Mouse (Mus musculus) midbrain, embryonic 10.5 days (tissue): ENCODE data around the gene Pappa2. TPM values are rescaled to one million over a fixed set of nuclear protein-coding genes. Genes with fewer than 3 reads are reported as not detected.
A peak's percentile ranks its signal among the peaks of the same experiment; 100 is the strongest.

Experiments
- DNase-seq: peaks from one replicate; pipeline ENCODE4 v3.0.0-alpha.2; 2017; ENCODE audit warnings: low spot score
- H3K27ac ChIP-seq: fragments of 300-500 bp; sonication (generic); replicated peaks from 2 replicates; pipeline ENCODE4 v1.5.1; 2016; ENCODE audit warnings: mild to moderate bottlenecking
- H3K27me3 ChIP-seq: fragments of 300-500 bp; sonication (generic); 2 replicates; pipeline ENCODE4 v1.6.1; 2016; ENCODE audit warnings: low read depth, mild to moderate bottlenecking; ENCODE audit not compliant: poor library complexity, severe bottlenecking
- H3K36me3 ChIP-seq: fragments of 300-500 bp; sonication (generic); 2 replicates; pipeline ENCODE4 v1.6.1; 2016; ENCODE audit warnings: mild to moderate bottlenecking, moderate library complexity
- H3K4me1 ChIP-seq: fragments of 300-500 bp; sonication (generic); 2 replicates; pipeline ENCODE4 v1.6.1; 2016
- H3K4me3 ChIP-seq: fragments of 300-500 bp; sonication (generic); 2 replicates; pipeline ENCODE4 v1.5.1; 2016; ENCODE audit warnings: mild to moderate bottlenecking, moderate library complexity
- H3K9me3 ChIP-seq: fragments of 300-500 bp; sonication (generic); replicated peaks from 2 replicates; pipeline ENCODE4 v1.6.1; 2016; ENCODE audit warnings: mild to moderate bottlenecking
- WGBS: fragments of 180-500 bp; shearing (Covaris S2); methylation state at CpG from one replicate; pipeline ENCODE4 v1.1.7; 2016; 5-methylcytosine and 5-hydroxymethylcytosine counted together
- polyA plus RNA-seq: library from polyadenylated mRNA; unstranded; fragments of >200 nt; fragmentation: Nextera tagmentation; extraction: Ambion mirVana; gene quantifications from 2 replicates; pipeline ENCODE4 v1.2.1, GENCODE M21; 2016

Pappa2 gene
- 1.1 and 1.6 TPM in 2 replicates for polyA plus RNA-seq

GRCm38 (mm10) chr1:158980390-158980789 lies at the start of gene Pappa2:
Gene Pappa2, minus strand, starts transcription at chr1:158980490.
- H3K36me3 ChIP-seq, result no peaks in the 10 kb centered on the region
- H3K4me1 ChIP-seq, result no peaks in the 10 kb centered on the region
- DNase-seq, result no peak
- no peak within 1 kb of the TSS for H3K27ac ChIP-seq
- H3K9me3 ChIP-seq, result no peaks in the 10 kb centered on the region
- 56% methylated on average over 1 of the region's 1 CpGs for WGBS
- no peaks in the 10 kb centered on the region for H3K27me3 ChIP-seq
- H3K4me3 ChIP-seq, result no peak within 1 kb of the TSS

GRCm38 (mm10) chr1:159029106-159029505 lies 48.8 kb upstream of the Pappa2 start:
- H3K4me3 ChIP-seq, result no peak overlapping the region
- H3K36me3 ChIP-seq, result no peaks in the 10 kb centered on the region
- no peaks in the 10 kb centered on the region for H3K9me3 ChIP-seq
- H3K4me1 ChIP-seq, result no peaks in the 10 kb centered on the region
- H3K27me3 ChIP-seq, result no peaks in the 10 kb centered on the region
- no peak for DNase-seq
- H3K27ac ChIP-seq, result no peak overlapping the region
- WGBS, result 92% methylated on average over 2 of the region's 2 CpGs

GRCm38 (mm10) chr1:159014940-159015660 lies 34.8 kb upstream of the Pappa2 start:
- 84% methylated on average over 5 of the region's 5 CpGs for WGBS
- Histone ChIP-seq H3K27ac (no peak overlapping the region), H3K27me3 (no peaks in the 10 kb centered on the region), H3K9me3 (no peaks in the 10 kb centered on the region), H3K36me3 (no peaks in the 10 kb centered on the region), H3K4me3 (no peak overlapping the region), H3K4me1 (no peaks in the 10 kb centered on the region)
- no peak for DNase-seq

- DNase-seq, result no peak
- Histone ChIP-seq H3K27ac (no peak overlapping the region), H3K36me3 (no peaks in the 10 kb centered on the region), H3K4me1 (no peaks in the 10 kb centered on the region), H3K27me3 (no peaks in the 10 kb centered on the region), H3K4me3 (no peak overlapping the region), H3K9me3 (no peaks in the 10 kb centered on the region)
- whole genome bisulfite sequencing, result 85% methylated on average over 3 of the region's 3 CpGs
These were observed 6.8 kb upstream of the Pappa2 start for GRCm38 (mm10) chr1:158987042-158987441.

- no peak for DNase-seq
- Histone ChIP-seq H3K4me3 (no peak overlapping the region), H3K36me3 (no peaks in the 10 kb centered on the region), H3K4me1 (peaks cover 38% of the 10 kb centered on the region), H3K9me3 (no peaks in the 10 kb centered on the region), H3K27me3 (peaks cover 8% of the 10 kb centered on the region; the same call in 1 of the 2 replicates), H3K27ac (no peak overlapping the region)
- 91% methylated on average over 5 of the region's 5 CpGs for WGBS
These were observed 17.9 kb downstream of the Pappa2 start for GRCm38 (mm10) chr1:158962340-158962739.

GRCm38 (mm10) chr1:158960984-158961383 lies 19.3 kb downstream of the Pappa2 start:
- H3K9me3 ChIP-seq, result no peaks in the 10 kb centered on the region
- H3K27ac ChIP-seq, result peak overlapping the region; percentile 63
- no peak overlapping the region for H3K4me3 ChIP-seq
- peaks cover 13% of the 10 kb centered on the region; the same call in 1 of the 2 replicates for H3K27me3 ChIP-seq
- no peaks in the 10 kb centered on the region for H3K36me3 ChIP-seq
- DNase-seq, result no peak
- WGBS, result 38% methylated on average over 4 of the region's 4 CpGs
- peaks cover 38% of the 10 kb centered on the region for H3K4me1 ChIP-seq

- H3K9me3 ChIP-seq, result no peaks in the 10 kb centered on the region
- no peak for DNase-seq
- peak overlapping the region; percentile 23; the same call in 1 of the 2 replicates for H3K4me3 ChIP-seq
- WGBS, result 28% methylated on average over 8 of the region's 8 CpGs
- no peaks in the 10 kb centered on the region for H3K36me3 ChIP-seq
- peak overlapping the region; percentile 63 for H3K27ac ChIP-seq
- peaks cover 13% of the 10 kb centered on the region; the same call in 1 of the 2 replicates for H3K27me3 ChIP-seq
- H3K4me1 ChIP-seq, result peaks cover 38% of the 10 kb centered on the region
These were observed 19.7 kb downstream of the Pappa2 start for GRCm38 (mm10) chr1:158960549-158960948.

- Histone ChIP-seq H3K36me3 (no peaks in the 10 kb centered on the region), H3K9me3 (no peaks in the 10 kb centered on the region), H3K4me1 (peaks cover 34% of the 10 kb centered on the region), H3K4me3 (no peak overlapping the region), H3K27me3 (peaks cover 10% of the 10 kb centered on the region; the same call in 1 of the 2 replicates), H3K27ac (no peak overlapping the region)
- no peak for DNase-seq
- 93% methylated on average over 7 of the region's 7 CpGs for WGBS
These were observed 23.9 kb downstream of the Pappa2 start for GRCm38 (mm10) chr1:158956361-158956760.

- Histone ChIP-seq H3K9me3 (no peaks in the 10 kb centered on the region), H3K36me3 (no peaks in the 10 kb centered on the region), H3K27me3 (0 out of 2 replicates have a peak, but pooled peaks cover 6% of the 10 kb centered on the region), H3K4me1 (peaks cover 18% of the 10 kb centered on the region), H3K27ac (no peak overlapping the region), H3K4me3 (no peak overlapping the region)
- no peak for DNase-seq
- 79% methylated on average over 6 of the region's 6 CpGs for WGBS
These were observed 25.5 kb downstream of the Pappa2 start for GRCm38 (mm10) chr1:158954785-158955184.

- no peaks in the 10 kb centered on the region for H3K9me3 ChIP-seq
- H3K4me3 ChIP-seq, result no peak overlapping the region
These were observed 26.6 kb downstream of the Pappa2 start for GRCm38 (mm10) chr1:158953479-158954207.

GRCm38 (mm10) chr1:158949041-158949440 lies 31.2 kb downstream of the Pappa2 start:
- Histone ChIP-seq H3K4me3 (no peak overlapping the region), H3K36me3 (no peaks in the 10 kb centered on the region), H3K4me1 (no peaks in the 10 kb centered on the region), H3K9me3 (no peaks in the 10 kb centered on the region), H3K27ac (no peak overlapping the region), H3K27me3 (no peaks in the 10 kb centered on the region)
- WGBS, result 91% methylated on average over 6 of the region's 6 CpGs
- no peak for DNase-seq

More at GRCm38 (mm10) chr1:158953479-158954207, 26.6 kb downstream of the Pappa2 start:
- Histone ChIP-seq H3K4me1 (peaks cover 7% of the 10 kb centered on the region; the same call in 1 of the 2 replicates), H3K27ac (no peak overlapping the region), H3K27me3 (0 out of 2 replicates have a peak, but pooled peaks cover 6% of the 10 kb centered on the region), H3K36me3 (no peaks in the 10 kb centered on the region)
- WGBS, result 42% methylated on average over 6 of the region's 6 CpGs
- DNase-seq, result peak; percentile 64

GRCm38 (mm10) chr1:158947981-158948735 lies 32.1 kb downstream of the Pappa2 start:
- Histone ChIP-seq H3K36me3 (no peaks in the 10 kb centered on the region), H3K27ac (no peak overlapping the region), H3K9me3 (no peaks in the 10 kb centered on the region), H3K4me1 (no peaks in the 10 kb centered on the region), H3K27me3 (no peaks in the 10 kb centered on the region), H3K4me3 (no peak overlapping the region)
- 84% methylated on average over 6 of the region's 6 CpGs for WGBS
- DNase-seq, result no peak
